Mouse (Mus musculus): ENCODE results near the gene Ropn1l. TPM values are rescaled to one million over a fixed set of nuclear protein-coding genes. Genes with fewer than 3 reads are reported as not detected.
A peak's percentile ranks its signal among the peaks of the same experiment; 100 is the strongest.

Ropn1l gene
- polyA plus RNA-seq, 1 experiment, result 9.8 TPM

DNA sequence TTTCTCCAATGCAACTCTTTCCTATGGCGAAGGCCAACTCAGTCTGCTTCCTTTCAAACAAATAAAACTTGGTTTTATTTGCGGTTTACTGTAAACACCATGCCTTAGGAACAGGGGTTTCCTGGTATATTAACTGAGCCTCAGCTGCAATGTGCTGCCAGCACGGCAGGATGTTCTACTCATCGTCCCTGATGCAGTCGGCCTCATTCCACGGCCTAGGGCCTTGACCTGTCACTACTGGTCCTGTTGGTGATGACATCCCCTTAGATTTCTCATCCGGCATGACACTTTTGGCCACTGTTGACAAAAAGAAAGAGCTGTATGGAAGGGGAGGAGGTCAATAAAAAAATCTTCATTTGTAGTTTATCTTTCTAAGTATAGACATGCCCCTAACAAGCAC lies 4.5 kb upstream of the Ropn1l start:
- no peaks in the 10 kb centered on the region for H3K4me1 ChIP-seq (ENCODE audit: control insufficient read depth, insufficient read depth, insufficient read length, low read length)
- H3K4me3 ChIP-seq (ENCODE audit: insufficient read depth, low read depth, low read length), result no peak overlapping the region
- no peak overlapping the region for H3K27ac ChIP-seq (replicated peaks; ENCODE audit: low read depth, low read length)

DNA sequence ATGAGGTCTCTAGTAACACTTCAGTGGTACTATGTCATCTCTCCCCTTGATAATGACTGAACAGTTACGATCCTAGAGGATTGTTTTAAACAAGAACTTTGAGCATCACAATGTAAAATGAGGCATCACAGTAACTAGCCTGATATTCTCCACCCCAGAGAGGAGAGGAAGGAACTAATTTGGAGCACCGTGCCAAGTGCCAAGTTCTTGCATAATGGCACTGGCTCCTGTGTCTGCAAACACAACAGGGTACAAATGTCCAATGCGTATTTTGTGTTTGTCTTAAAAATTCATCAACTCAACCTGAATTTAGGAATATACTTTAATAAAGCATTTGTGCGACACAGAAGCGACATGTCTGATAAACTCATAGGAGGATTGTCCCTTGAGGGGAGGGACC lies 2.8 kb upstream of the Ropn1l start:
- Histone ChIP-seq H3K27ac (replicated peaks; ENCODE audit: low read depth, low read length) (no peak overlapping the region), H3K4me3 (ENCODE audit: insufficient read depth, low read depth, low read length) (no peak overlapping the region), H3K4me1 (ENCODE audit: control insufficient read depth, insufficient read depth, insufficient read length, low read length) (no peaks in the 10 kb centered on the region)

- Histone ChIP-seq H3K27ac (replicated peaks; ENCODE audit: low read depth, low read length) (no peak overlapping the region), H3K4me3 (ENCODE audit: insufficient read depth, low read depth, low read length) (no peak overlapping the region), H3K4me1 (ENCODE audit: control insufficient read depth, insufficient read depth, insufficient read length, low read length) (no peaks in the 10 kb centered on the region)
Measured at GRCm38 (mm10) chr15:31454861-31455295, 1.3 kb upstream of the Ropn1l start.

GRCm38 (mm10) chr15:31454096-31454860 lies 741 bp upstream of the Ropn1l start:
- no peaks in the 10 kb centered on the region for H3K4me1 ChIP-seq (ENCODE audit: control insufficient read depth, insufficient read depth, insufficient read length, low read length)
- H3K27ac ChIP-seq (replicated peaks; ENCODE audit: low read depth, low read length), result no peak overlapping the region
- H3K4me3 ChIP-seq (ENCODE audit: insufficient read depth, low read depth, low read length), result no peak overlapping the region

- Histone ChIP-seq H3K4me1 (ENCODE audit: control insufficient read depth, insufficient read depth, insufficient read length, low read length) (no peaks in the 10 kb centered on the region), H3K4me3 (ENCODE audit: insufficient read depth, low read depth, low read length) (peak overlapping the region; percentile 84), H3K27ac (replicated peaks; ENCODE audit: low read depth, low read length) (no peak overlapping the region)
Measured at GRCm38 (mm10) chr15:31452336-31453097, 1.0 kb downstream of the Ropn1l start.

GRCm38 (mm10) chr15:31449772-31450171 lies 3.8 kb downstream of the Ropn1l start:
- no peak overlapping the region for H3K4me3 ChIP-seq (ENCODE audit: insufficient read depth, low read depth, low read length)
- H3K27ac ChIP-seq (replicated peaks; ENCODE audit: low read depth, low read length), result no peak overlapping the region
- no peaks in the 10 kb centered on the region; the same call in 1 of the 2 replicates for H3K4me1 ChIP-seq (ENCODE audit: control insufficient read depth, insufficient read depth, insufficient read length, low read length)

- no peak overlapping the region for H3K27ac ChIP-seq (replicated peaks; ENCODE audit: low read depth, low read length)
- no peaks in the 10 kb centered on the region; the same call in 1 of the 2 replicates for H3K4me1 ChIP-seq (ENCODE audit: control insufficient read depth, insufficient read depth, insufficient read length, low read length)
- no peak overlapping the region for H3K4me3 ChIP-seq (ENCODE audit: insufficient read depth, low read depth, low read length)
Measured at GRCm38 (mm10) chr15:31447121-31447520, 6.4 kb downstream of the Ropn1l start.

GRCm38 (mm10) chr15:31442698-31443097 lies 10.8 kb downstream of the Ropn1l start:
- H3K4me1 ChIP-seq (ENCODE audit: control insufficient read depth, insufficient read depth, insufficient read length, low read length), result no peaks in the 10 kb centered on the region; the same call in 1 of the 2 replicates
- no peak overlapping the region for H3K27ac ChIP-seq (replicated peaks; ENCODE audit: low read depth, low read length)
- H3K4me3 ChIP-seq (ENCODE audit: insufficient read depth, low read depth, low read length), result no peak overlapping the region

- Histone ChIP-seq H3K4me1 (ENCODE audit: control insufficient read depth, insufficient read depth, insufficient read length, low read length) (no peaks in the 10 kb centered on the region; the same call in 1 of the 2 replicates), H3K27ac (replicated peaks; ENCODE audit: low read depth, low read length) (no peak overlapping the region), H3K4me3 (ENCODE audit: insufficient read depth, low read depth, low read length) (no peak overlapping the region)
Measured at GRCm38 (mm10) chr15:31441996-31442395, 11.5 kb downstream of the Ropn1l start.

DNA sequence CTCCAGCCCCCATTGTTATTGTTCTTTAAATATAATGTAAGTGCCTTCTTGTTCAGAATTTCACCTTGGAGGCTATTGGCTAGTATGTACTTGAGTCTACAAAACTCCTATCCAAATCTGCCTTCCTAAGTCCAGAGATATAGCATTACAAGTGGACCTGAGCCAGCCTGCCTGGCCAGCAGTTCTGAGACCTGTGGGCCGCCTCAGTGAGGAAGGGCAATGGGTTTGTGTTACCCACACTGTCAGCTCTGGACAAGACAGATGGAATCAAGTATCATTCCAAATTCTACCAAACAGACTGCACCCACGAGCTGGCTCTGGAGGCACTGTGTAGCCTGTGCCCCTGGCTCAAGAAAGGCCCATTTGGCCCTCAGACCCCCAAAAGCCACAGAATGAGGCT lies 16.7 kb downstream of the Ropn1l start:
- Histone ChIP-seq H3K4me3 (ENCODE audit: insufficient read depth, low read depth, low read length) (no peak overlapping the region), H3K27ac (replicated peaks; ENCODE audit: low read depth, low read length) (no peak overlapping the region), H3K4me1 (ENCODE audit: control insufficient read depth, insufficient read depth, insufficient read length, low read length) (no peaks in the 10 kb centered on the region)

GRCm38 (mm10) chr15:31436083-31436482 lies 17.5 kb downstream of the Ropn1l start:
- no peak overlapping the region for H3K27ac ChIP-seq (replicated peaks; ENCODE audit: low read depth, low read length)
- H3K4me3 ChIP-seq (ENCODE audit: insufficient read depth, low read depth, low read length), result no peak overlapping the region
- no peaks in the 10 kb centered on the region for H3K4me1 ChIP-seq (ENCODE audit: control insufficient read depth, insufficient read depth, insufficient read length, low read length)

- Histone ChIP-seq H3K4me1 (ENCODE audit: control insufficient read depth, insufficient read depth, insufficient read length, low read length) (no peaks in the 10 kb centered on the region), H3K27ac (replicated peaks; ENCODE audit: low read depth, low read length) (no peak overlapping the region), H3K4me3 (ENCODE audit: insufficient read depth, low read depth, low read length) (no peak overlapping the region)
Measured at GRCm38 (mm10) chr15:31433768-31434167, 19.8 kb downstream of the Ropn1l start.

- Histone ChIP-seq H3K4me1 (ENCODE audit: control insufficient read depth, insufficient read depth, insufficient read length, low read length) (no peaks in the 10 kb centered on the region), H3K27ac (replicated peaks; ENCODE audit: low read depth, low read length) (no peak overlapping the region), H3K4me3 (ENCODE audit: insufficient read depth, low read depth, low read length) (no peak overlapping the region)
Measured at GRCm38 (mm10) chr15:31431847-31432246, 21.7 kb downstream of the Ropn1l start.

- H3K4me1 ChIP-seq (ENCODE audit: control insufficient read depth, insufficient read depth, insufficient read length, low read length), result no peaks in the 10 kb centered on the region
- H3K4me3 ChIP-seq (ENCODE audit: insufficient read depth, low read depth, low read length), result no peak overlapping the region
- no peak overlapping the region for H3K27ac ChIP-seq (replicated peaks; ENCODE audit: low read depth, low read length)
Measured at GRCm38 (mm10) chr15:31430014-31430413, 23.5 kb downstream of the Ropn1l start.

- Histone ChIP-seq H3K4me3 (ENCODE audit: insufficient read depth, low read depth, low read length) (no peak overlapping the region), H3K27ac (replicated peaks; ENCODE audit: low read depth, low read length) (no peak overlapping the region)
Measured at GRCm38 (mm10) chr15:31429429-31429828, 24.1 kb downstream of the Ropn1l start.

DNA sequence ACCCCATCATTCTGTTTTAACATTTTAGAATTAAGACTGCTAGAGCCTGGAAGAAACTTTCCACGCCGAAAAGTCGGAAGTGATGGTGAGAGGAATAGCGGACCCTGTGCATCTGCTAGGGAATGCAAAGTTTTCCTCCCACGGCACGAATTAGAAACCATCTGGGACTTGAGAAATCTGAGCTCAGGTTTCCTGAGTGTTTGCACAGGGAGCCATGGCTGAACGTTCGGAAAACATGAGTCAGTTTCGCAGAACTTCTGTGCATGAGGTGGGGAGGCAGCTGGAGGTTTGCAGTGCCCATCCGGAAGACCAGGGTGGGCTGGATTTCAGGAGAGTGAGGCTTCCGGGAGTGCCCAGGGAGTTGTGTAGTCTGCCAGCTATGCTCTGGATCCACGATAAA lies 25.0 kb downstream of the Ropn1l start:
- H3K27ac ChIP-seq (replicated peaks; ENCODE audit: low read depth, low read length), result no peak overlapping the region
- no peak overlapping the region for H3K4me3 ChIP-seq (ENCODE audit: insufficient read depth, low read depth, low read length)
- no peaks in the 10 kb centered on the region for H3K4me1 ChIP-seq (ENCODE audit: control insufficient read depth, insufficient read depth, insufficient read length, low read length)

More at GRCm38 (mm10) chr15:31429429-31429828, 24.1 kb downstream of the Ropn1l start:
- H3K4me1 ChIP-seq (ENCODE audit: control insufficient read depth, insufficient read depth, insufficient read length, low read length), result no peaks in the 10 kb centered on the region
